Mouse (Mus musculus): ENCODE results near the gene Ppp1r14b.

The Ppp1r14b gene

DNA sequence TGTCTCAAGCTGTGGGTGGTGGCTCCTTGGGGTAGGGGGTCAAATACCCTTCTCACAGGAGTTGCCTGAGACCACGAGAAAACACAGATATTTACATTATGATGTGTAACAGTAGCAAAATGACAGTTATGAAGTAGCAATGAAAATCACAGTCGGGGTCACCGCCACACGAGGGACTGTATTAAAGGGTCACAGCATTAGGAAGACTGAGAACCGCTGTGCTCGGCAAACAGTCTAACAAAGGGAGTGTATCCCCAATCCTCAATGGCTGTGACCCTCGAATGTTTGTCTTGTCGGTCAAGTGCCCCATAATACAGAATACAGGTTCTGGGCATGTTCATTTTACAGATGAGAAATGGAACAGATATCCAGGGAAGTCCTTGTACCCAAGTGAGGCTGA is 19.2 kb downstream of the Ppp1r14b start:
- DNase-seq (ENCODE audit: low spot score), result no peak

DNA sequence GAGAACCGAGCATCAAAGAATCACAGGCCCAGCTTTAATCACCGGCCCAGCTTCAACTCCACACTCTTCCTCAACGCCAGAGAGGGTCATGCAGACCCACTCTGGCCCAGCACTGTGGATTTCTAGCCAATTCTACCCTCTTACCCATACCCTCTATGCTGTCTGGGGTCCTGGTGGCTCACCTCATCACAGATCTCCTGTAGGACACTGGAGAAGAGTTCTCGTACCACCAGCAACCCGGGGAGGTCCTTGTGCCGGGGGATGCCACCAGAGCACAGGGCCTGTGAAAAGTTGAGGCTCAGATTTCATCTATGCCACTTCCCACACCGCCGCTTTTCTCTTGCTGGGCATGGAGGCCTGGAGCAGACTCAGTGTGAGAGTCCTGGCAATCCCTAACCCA is 19.7 kb downstream of the Ppp1r14b start:
- no peak for DNase-seq (ENCODE audit: low spot score)

DNA sequence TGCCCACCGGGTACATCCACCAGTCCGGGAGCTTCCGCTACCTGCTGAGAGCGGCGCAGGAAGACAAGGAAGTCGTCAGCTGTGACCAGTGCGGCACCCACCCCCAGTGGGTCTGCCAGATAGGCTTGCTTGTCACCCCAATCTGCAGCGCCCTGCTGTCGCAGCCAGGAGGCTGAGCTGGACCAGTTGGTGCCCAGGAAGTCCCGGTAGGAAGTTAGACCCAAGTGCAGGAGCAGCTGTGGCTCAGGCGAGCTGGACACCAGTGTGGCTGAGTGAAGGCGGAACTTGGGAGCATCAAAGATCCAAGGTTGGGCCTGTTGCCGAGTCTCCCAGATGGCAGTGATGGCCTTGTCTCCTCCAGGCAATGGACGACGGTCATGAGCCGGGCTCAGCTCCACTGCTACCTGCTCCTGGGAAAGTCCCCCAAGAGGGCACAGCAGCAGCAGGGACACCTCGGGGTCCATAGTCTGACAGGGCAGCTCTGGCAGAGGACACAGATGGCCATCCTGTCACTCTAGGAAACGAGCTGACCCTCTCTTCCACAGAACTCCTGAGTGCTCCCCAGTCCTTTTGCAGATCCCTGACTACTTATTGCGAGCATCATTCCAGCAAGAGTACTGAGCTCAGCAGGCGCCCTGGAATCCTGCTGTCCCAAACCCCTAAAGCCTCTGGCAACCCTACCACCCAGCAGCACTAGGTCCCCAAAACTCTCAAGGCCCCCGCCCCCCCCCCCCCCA is 20.7 kb downstream of the Ppp1r14b start:
- no peak for DNase-seq (ENCODE audit: low spot score)

DNA sequence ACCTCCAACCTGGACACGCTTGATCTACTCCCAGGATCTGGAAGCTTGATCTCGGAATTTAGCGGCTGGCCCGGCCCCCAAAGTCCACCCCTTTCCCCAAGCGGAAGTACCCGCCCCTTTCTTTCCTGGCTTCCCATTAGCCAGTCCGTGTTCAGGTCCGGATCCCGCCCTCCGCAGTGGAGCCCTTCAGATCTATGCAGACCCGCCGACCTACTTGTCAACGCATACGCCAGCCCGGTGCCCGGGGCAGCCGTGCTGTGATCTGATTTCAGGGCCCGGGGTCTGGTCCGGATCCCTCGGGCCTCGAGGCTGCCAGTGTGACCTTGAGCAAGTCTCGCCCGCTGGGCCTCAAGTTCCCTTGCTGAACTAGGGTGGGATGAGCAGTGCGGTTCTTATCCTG is 21.2 kb downstream of the Ppp1r14b start, which contains the start of the genes Nudt22 and Trpt1:
Gene Nudt22, minus strand, starts transcription at position 112 of the 400 bp plus-strand sequence.
Gene Trpt1, plus strand, starts transcription at position 126 of the 400 bp plus-strand sequence.
- peak; percentile 69 for DNase-seq (ENCODE audit: low spot score)

DNA sequence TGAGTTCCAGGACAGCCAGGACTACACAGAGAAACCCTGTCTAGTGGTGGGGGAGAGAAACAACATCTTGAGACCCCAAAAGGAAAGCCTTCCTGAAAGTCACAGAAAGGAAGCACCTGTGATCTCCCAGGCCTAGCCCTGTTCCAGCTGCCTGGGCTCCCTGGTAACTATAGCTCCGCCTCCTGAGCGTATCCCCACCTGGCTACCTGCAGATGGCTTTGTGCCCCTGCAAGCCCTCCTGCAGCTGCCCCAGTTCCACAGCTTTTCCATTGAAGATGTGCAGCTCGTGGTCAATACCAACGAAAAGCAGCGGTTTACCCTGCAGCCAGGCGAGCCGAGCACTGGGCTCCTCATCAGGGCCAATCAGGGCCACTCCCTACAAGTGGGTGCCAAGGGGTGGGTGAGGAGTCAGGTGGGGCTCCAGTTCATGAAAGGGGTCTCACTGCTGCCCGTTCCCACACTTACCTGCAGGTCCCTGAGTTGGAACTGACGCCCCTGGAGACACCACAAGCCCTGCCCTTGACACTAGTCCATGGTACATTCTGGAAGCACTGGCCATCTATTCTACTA is 23.0 kb downstream of the Ppp1r14b start:
- DNase-seq (ENCODE audit: low spot score), result no peak

DNA sequence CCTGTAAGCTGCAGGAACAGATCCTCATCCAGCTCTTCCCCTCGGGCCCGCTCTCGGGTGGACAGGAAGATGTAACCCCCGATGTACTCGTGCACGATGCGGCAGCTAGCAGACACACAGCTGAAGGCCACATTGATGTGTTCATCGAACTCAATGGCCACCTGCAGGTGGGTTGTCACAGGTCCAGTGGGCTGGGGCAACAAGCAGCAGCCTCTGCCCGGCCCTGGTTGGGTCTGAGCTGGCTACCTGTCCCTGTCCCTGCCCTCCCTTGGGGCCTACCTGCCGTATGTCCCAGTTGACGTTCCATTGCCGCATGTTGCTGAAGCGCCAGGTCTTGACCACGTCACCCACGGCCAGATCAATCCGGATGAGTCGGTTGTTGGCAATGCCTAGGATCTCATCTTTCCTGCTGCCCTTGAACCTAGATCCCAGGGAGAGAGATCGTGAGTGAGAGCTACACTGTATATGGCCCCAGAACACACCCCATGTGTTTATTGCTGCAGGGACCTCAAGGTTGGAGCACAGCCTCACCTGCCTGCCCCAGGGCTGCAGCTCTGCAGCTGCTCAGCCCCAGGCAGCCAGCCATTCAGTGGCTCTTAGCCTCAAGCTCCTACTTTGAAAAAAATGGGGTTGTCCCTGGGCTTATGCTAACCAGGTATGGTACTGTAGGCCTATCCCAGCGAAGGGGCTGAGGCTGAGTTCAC is 24.7 kb downstream of the Ppp1r14b start:
- no peak for DNase-seq (ENCODE audit: low spot score)

DNA sequence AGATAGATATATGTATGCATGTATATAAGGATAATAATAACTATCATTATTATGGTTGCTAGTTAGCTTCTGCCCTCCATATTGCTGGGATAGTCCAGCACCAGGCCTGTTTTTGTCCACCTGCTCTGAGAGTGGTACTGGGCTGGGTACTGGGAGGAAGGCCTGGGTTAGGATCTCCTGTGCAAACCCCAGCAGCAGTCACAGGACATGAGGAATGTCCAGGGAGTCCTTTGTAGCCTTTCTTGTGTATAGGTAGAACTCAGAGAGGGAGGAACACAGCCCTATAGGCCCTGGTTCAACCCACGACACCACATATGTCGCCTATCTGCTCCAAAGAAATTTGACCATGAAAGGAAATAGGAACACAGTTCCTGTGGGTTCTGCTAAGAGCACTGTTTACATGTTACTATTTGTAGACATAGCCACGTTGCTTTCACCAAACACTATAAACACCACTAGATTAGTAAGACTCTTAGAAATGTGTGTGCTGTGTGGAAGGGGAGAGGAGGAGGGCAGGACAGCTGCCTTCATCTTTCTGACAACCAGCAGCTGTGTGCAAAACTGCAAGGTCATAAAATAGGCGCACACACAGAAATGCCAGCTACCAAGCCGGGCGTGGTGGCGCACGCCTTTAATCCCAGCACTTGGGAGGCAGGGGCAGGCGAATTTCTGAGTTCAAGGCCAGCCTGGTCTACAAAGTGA is 32.3 kb downstream of the Ppp1r14b start:
- DNase-seq (ENCODE audit: low spot score), result no peak

DNA sequence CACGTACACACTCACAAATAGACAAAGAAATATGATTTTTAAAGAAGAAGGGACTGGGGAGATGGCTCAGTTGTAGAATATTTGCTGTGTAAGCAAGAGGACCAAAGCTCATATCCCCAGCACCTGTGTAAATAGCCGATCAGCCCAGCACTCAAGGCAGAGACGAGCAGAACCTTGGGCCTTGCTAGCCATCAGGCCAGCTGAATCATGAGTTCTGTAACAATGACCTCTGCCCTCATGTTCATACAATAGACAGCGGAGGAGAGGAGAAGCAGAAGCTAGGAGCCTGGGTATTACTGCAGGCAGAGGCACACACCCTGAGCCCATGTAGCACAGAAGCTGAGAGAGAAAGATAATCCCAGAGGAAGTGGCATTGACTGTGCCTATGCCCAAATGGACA is 37.7 kb downstream of the Ppp1r14b start:
- no peak for DNase-seq (ENCODE audit: low spot score)

DNA sequence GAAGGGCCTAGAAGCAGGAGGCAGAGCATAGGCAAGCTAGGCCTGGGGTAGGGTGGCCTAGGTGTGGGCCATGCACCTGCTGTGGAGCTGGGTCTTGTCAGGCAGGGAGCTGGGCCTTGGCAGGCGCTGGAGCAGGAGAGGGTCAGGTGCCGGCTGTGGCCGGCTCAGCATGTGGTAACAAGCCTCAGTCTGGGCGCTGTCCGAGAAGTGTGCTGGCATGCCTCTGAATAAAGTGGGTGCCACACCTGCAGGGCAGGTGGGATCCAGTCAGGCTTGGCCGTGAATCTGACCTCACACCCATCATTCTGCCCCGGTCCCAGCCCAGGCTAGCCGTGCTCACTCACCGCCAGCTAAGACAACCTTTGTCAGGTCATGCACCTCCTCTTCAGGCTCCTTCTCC is 39.2 kb downstream of the Ppp1r14b start:
- DNase-seq (ENCODE audit: low spot score), result no peak

DNA sequence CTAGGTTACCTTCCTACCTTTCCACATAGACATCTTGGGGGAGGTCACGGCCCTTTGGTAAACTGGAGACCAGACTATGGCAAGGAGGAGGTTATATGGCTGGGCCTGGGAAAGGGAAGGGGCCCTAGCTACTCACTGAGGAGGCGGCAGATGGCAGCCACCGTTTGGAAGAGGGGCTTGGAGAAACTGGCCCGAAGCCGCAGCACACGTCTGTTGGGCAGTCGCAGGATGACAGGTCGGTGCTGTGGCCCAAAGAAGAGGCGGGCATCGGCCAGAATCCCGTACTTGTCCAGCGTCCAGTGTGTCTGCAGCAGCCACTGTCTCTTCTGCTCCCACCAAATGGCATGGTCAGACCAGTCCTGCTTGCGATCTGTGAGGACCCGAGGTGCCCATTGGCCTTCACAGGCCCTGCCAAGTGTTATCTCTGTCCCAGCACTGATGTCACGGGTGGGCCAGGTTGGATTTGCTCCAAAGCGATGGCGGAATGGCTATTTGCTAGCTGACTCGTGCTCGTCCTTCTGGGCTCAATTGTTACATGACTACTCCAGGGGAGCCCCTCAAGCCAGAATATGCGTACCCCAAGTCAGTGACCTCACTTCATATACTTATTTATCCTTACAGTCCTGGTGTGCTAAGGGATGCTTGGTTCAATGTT is 39.8 kb downstream of the Ppp1r14b start:
- no peak for DNase-seq (ENCODE audit: low spot score)

DNA sequence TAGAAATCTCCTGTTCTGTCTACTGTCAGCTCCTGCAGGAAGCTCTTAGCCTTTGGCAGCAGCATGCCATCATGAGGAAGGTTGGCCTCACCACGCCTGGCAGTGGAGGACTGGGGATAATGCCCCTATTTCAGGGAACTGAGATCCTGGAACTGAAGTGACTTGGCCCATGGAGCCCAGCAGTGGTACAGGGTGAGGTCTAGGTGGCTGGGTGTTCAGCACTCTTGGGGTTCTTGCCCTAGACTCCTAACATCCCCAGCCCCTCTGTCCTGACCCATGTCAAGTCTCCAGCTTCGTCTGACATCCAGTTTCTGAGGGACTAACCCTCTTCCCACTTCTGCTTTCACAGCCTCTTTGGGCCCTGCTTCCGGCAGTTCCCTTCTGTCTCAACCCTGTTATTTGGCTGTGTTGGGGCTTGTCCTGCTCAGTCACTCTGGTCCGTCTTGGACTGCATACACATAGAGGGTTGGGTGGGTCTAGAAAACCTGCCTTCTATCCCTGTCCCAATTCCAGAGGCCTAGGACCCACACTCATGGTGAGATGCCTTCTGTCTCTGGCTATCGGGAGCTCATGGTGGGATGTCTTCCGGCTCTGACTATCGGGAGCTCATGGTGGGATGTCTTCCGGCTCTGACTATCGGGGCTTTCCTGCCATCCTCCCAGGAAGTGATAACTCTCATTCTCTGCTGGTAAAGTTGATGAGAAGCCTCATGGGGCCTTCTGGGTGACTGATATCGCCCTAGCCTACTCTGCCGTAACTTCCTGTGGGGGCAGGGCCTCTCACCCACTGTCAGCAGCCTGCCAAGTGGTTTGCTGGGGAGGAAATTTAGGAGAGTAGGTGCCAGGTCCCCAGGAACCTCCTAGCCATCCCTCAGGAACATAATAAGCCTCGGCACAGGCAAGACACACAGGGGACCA is 43.0 kb downstream of the Ppp1r14b start:
- DNase-seq (ENCODE audit: low spot score), result no peak

DNA sequence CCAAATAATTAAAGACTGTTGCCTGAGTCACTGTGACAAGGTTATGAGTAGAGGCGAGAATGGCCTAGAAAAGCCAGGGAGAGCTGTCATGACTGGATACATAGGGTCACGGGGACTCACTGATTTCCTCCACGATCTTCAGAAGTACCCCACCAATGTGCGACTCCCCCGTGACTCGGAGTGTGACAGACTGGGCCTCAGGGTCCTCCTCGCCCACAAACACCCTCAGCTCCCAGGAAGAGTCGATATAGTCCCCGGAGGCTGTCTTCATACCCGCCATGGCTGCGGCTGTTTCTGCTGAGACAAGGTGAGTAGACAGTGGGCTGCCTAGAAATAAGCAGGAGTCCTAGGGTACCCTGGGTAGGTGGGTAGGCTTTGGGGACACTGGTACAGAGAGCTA is 43.8 kb downstream of the Ppp1r14b start:
- no peak for DNase-seq (ENCODE audit: low spot score)

DNA sequence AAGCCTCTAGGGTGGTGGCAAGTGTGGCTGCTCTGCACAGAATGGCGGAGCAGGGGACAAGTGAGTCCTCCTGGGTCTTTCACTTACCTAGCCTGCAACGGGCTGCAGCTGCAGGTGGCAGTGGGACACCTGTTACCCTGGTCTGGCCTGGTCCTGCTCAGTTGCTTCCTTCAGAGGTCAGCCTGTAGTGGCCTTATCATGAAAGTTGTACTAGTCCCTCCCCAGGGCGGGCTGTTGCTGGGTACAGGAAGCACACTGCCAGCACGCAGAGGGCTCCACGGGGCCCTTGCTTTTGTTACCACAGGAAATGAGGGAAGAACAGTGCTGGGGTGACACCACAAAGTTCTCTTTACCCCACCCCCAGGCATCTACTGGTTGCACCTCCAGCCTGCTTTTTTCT is 44.4 kb downstream of the Ppp1r14b start, which contains the start of gene Fermt3:
Gene Fermt3, minus strand, starts transcription at position 279 of the 400 bp plus-strand sequence.
- no peak for DNase-seq (ENCODE audit: low spot score)

DNA sequence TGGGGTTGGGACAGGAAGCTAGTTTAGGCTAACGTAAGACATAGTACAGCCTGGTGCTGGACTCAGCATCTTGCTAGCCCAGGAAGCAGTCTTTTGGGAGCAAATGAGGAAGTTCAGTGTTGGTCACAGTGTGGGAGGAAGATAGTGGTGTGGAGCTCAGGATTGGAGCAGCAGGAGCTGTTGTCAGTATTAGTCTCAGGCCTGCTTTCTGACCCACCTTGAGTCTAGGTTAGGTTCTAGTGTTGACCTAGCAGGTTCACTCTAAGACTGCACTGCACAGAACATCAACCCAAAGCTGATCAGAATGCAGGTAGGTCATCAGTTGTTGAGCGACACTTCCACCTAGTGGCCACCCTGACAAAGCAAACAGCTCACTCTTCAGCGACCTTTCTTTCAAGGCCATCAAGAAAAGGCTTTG is 45.5 kb downstream of the Ppp1r14b start:
- peak; percentile 33 for DNase-seq (ENCODE audit: low spot score)
